Comparison of ENCODE assay signal across 9 mouse cellular contexts in the genomic region with DNA sequence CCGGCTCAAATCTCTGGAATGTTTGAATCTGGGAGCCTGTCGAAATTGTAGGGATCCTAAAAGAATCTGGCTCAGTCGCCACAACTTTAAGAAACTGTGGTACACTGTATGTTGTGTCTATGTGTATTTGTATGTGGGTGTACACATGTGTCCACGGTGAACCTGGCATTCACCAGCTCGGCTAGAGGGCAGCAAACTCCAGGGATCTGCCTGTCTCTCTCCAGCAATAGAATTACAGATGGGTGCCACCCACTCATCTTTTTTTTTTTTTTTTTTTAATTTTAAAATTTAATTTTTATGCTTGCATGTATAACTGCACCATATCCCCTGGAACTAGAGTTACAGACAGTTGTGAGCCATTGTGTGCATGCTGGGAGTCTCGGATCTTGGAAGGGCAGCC. TPM values are rescaled to one million over a fixed set of nuclear protein-coding genes. Genes with fewer than 3 reads are reported as not detected.
DNase-seq lines count a peak whose midpoint lies in the region.
"Had no signal": no experiment of that assay in that cellular context is flagged by ENCODE, and none has a peak within 500 bp of the region (broad histone marks: within the 10 kb centered on the region; RNA-seq: fewer than 3 reads in every experiment).

No protein-coding gene starts in this region.

- DNase-seq in adrenal gland, postnatal 14 days = peak; percentile 40
- no peak for DNase-seq in adrenal gland, postnatal 4 days (ENCODE audit: low spot score in 2 of 2)
- peak; percentile 25 for DNase-seq in kidney, postnatal 10 days
- DNase-seq in kidney, adult 11 months = no peak
- peak; percentile 35 for DNase-seq in 3T3-L1 (ENCODE audit: low read depth, low spot score)
- DNase-seq in layer of hippocampus, postnatal 36 days = peak; percentile 33 to 38
- DNase-seq in urinary bladder, adult 18-20 months (ENCODE audit: low spot score in 2 of 2) = no peak
- no peak for DNase-seq in ovary, postnatal 36 days (ENCODE audit: low spot score)

RNA-seq across cellular contexts. Expression of a gene that starts 16.9 kb away (rescaled TPM):
- total RNA-seq in adrenal gland, postnatal 14 days (2021) = 1.4 and 2.1 TPM in 2 replicates
- 1 to 10 TPM in 1 of 2 experiments, under 1 TPM in 1; 0.90 to 1.6 TPM for total RNA-seq in adrenal gland, postnatal 4 days (2021)
- total RNA-seq in layer of hippocampus, postnatal 36 days (2021) = 1 to 10 TPM; 1.3 to 1.5 TPM

RNA-seq across cellular contexts. Expression of a gene that starts 23.1 kb away (rescaled TPM):
- 112 and 114 TPM in 2 replicates for total RNA-seq in adrenal gland, postnatal 14 days (2021)
- total RNA-seq in adrenal gland, postnatal 4 days (2021) = 10 to 100 TPM; 63.8 to 68.9 TPM
- 10 to 100 TPM; 90.4 to 93.2 TPM for total RNA-seq in layer of hippocampus, postnatal 36 days (2021)

RNA-seq across cellular contexts. Expression of a gene that starts 34.8 kb away (rescaled TPM):
- 1.6 and 10.7 TPM in 2 replicates for total RNA-seq in adrenal gland, postnatal 14 days (2021)
- 10 to 100 TPM in 1 of 2 experiments, under 1 TPM in 1; 0.92 to 12.2 TPM for total RNA-seq in adrenal gland, postnatal 4 days (2021)
- total RNA-seq in layer of hippocampus, postnatal 36 days (2021) = not detected
- total RNA-seq: left cerebral cortex, adult 18-20 months had no signal

RNA-seq across cellular contexts. Expression of a gene that starts 42.0 kb away (rescaled TPM):
- total RNA-seq in adrenal gland, postnatal 14 days (2021) = 0.86 and 1.1 TPM in 2 replicates
- 1 to 10 TPM; 1.8 to 2.8 TPM for total RNA-seq in adrenal gland, postnatal 4 days (2021)
- total RNA-seq in layer of hippocampus, postnatal 36 days (2021) = 1 to 10 TPM; 7.5 to 9.7 TPM

Comparison
In these comparisons a context has a peak if more than half of its experiments do, and no peak if none do; other contexts are left out.
1. DNase-seq: peak in adrenal gland, postnatal 14 days (single experiment), kidney, postnatal 10 days (single experiment), 3T3-L1 (single experiment) and layer of hippocampus, postnatal 36 days (2 of 2); none in adrenal gland, postnatal 4 days (0 of 2), kidney, adult 11 months (single experiment), urinary bladder, adult 18-20 months (0 of 2) and ovary, postnatal 36 days (single experiment).